ENCODE assay signal across 20 mouse cellular contexts in genomic region chr6:115977810-115978209, GRCm38 (mm10). TPM values are rescaled to one million over a fixed set of nuclear protein-coding genes. Genes with fewer than 3 reads are reported as not detected.
"Had no signal": no experiment of that assay in that cellular context is flagged by ENCODE, and none has a peak within 500 bp of the region (broad histone marks: within the 10 kb centered on the region; RNA-seq: fewer than 3 reads in every experiment).

No protein-coding gene starts in this region.

- H3K9ac ChIP-seq: limb, embryonic 12.5 days; liver, embryonic 14.5 days; neural tube, embryonic 15.5 days had no signal

- H3K4me2 ChIP-seq: limb, embryonic 12.5 days; neural tube, embryonic 15.5 days had no signal

- DNase-seq: liver; lung, adult 2 months; lung, postnatal 36 days; midbrain, embryonic 14.5 days; right cerebral cortex, adult 18-20 months; right cerebral cortex, postnatal 25 days had no signal

- H3K27ac ChIP-seq: kidney, postnatal 0 days; layer of hippocampus, adult 2 months; limb, embryonic 12.5 days; liver, embryonic 14.5 days; midbrain, embryonic 10.5 days; neural tube, embryonic 15.5 days; stomach, postnatal 0 days had no signal

- H3K4me3 ChIP-seq: layer of hippocampus, adult 2 months; limb, embryonic 12.5 days; midbrain, embryonic 10.5 days; myocyte; neural tube, embryonic 15.5 days had no signal

- H3K9me3 ChIP-seq: limb, embryonic 12.5 days; midbrain, embryonic 10.5 days; neural tube, embryonic 15.5 days had no signal

- ATAC-seq: lung, postnatal 0 days had no signal

- H3K27me3 ChIP-seq: neural tube, embryonic 15.5 days had no signal

- H3K36me3 ChIP-seq: limb, embryonic 12.5 days; midbrain, embryonic 10.5 days; neural tube, embryonic 15.5 days had no signal

RNA-seq across cellular contexts. Expression of gene H1foo, which starts 33.1 kb away (rescaled TPM):
- total RNA-seq: layer of hippocampus, adult 2 months; layer of hippocampus, postnatal 10 days; left cerebral cortex, postnatal 36 days; megakaryocyte, adult 5-6 weeks had no signal
- polyA plus RNA-seq: kidney, postnatal 0 days; limb, embryonic 12.5 days; liver, embryonic 14.5 days; lung, adult 2 months; lung, postnatal 0 days; midbrain, embryonic 10.5 days; midbrain, embryonic 14.5 days; myocyte; neural tube, embryonic 11.5 days; neural tube, embryonic 15.5 days; small intestine, adult 2 months; stomach, postnatal 0 days had no signal

RNA-seq across cellular contexts. Expression of gene Rho, which starts 46.3 kb away (rescaled TPM):
- polyA plus RNA-seq: kidney, postnatal 0 days; neural tube, embryonic 11.5 days had no signal
